ENCODE assay signal across 11 mouse cellular contexts in the genomic region with DNA sequence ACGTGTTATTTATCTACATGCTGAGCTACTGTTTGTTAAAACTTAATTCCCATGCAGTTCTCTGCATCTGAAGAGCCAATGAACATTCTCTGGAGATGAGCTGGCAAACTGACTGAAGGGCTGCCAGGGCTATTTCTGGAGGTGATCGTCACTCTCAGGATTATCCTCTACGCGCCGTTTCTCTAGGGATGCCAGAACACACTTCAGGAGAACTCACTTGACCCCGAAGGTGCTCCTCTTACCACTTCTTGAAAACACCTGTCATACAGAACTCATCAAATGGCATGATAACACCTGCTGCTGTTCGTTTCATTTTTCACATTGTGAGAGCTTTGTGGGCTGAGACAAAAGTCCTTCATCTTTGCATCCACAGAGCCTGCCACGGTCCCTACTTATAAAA. TPM values are rescaled to one million over a fixed set of nuclear protein-coding genes. Genes with fewer than 3 reads are reported as not detected.
DNase-seq lines count a peak whose midpoint lies in the region; ATAC-seq and TF ChIP-seq lines count a peak whose summit lies in the region.
"Had no signal": no experiment of that assay in that cellular context is flagged by ENCODE, and none has a peak within 500 bp of the region (broad histone marks: within the 10 kb centered on the region; RNA-seq: fewer than 3 reads in every experiment).

No protein-coding gene starts in this region.

- peak overlapping the region; percentile 78 for H3K27ac ChIP-seq in gastrocnemius, adult 2 months
- no peak overlapping the region for H3K27ac ChIP-seq in intestine, embryonic 16.5 days (ENCODE audit: low read length)
- H3K27ac ChIP-seq: liver, embryonic 12.5 days; neural tube, embryonic 15.5 days had no signal

- peak overlapping the region; percentile 44 for H3K4me3 ChIP-seq in gastrocnemius, adult 2 months
- no peak overlapping the region for H3K4me3 ChIP-seq in intestine, embryonic 16.5 days (ENCODE audit: low read length)
- H3K4me3 ChIP-seq: liver, embryonic 12.5 days; neural tube, embryonic 15.5 days had no signal

- no peaks in the 10 kb centered on the region for H3K27me3 ChIP-seq in intestine, embryonic 16.5 days (replicated peaks; ENCODE audit: control insufficient read depth, insufficient read depth, low read length)
- H3K27me3 ChIP-seq: liver, embryonic 12.5 days; neural tube, embryonic 15.5 days had no signal

- H3K36me3 ChIP-seq in intestine, embryonic 16.5 days (ENCODE audit: control insufficient read depth, insufficient read depth, low read length) = 0 out of 2 replicates have a peak, but pooled peaks cover 2% of the 10 kb centered on the region
- H3K36me3 ChIP-seq: liver, embryonic 12.5 days; neural tube, embryonic 15.5 days had no signal

- H3K9ac ChIP-seq in intestine, embryonic 16.5 days (ENCODE audit: low read depth, low read length) = no peak overlapping the region
- H3K9ac ChIP-seq: liver, embryonic 12.5 days; neural tube, embryonic 15.5 days had no signal

- intact Hi-C loops in gastrocnemius, adult 2 months (cut with DNase I) = loop anchor here (2.0 kb wide), 1 partner anchor 34 kb away; no protein-coding TSS in a partner anchor
- intact Hi-C loops in heart, postnatal 10 days (cut with DNase I) = no loop called here

- H3K4me1 ChIP-seq in intestine, embryonic 16.5 days (ENCODE audit: control insufficient read depth, insufficient read depth, low read length) = no peaks in the 10 kb centered on the region
- H3K4me1 ChIP-seq: liver, embryonic 12.5 days had no signal

- TF ChIP-seq CTCF in gastrocnemius, adult 2 months (IDR thresholded peaks at IDR 0.05) = no peak

- 72% methylated on average over 8 of the region's 8 CpGs for WGBS in intestine, embryonic 16.5 days

- no peak for DNase-seq in frontal cortex, postnatal 10 days (ENCODE audit: low spot score in 2 of 2)
- DNase-seq in adrenal gland, postnatal 10 days = peak; percentile 27
- peak; percentile 87 for DNase-seq in gastrocnemius, adult 2 months
- peak; percentile 79 to 84 for DNase-seq in heart, postnatal 10 days
- no peak for DNase-seq in thymus, postnatal 36 days
- no peak for DNase-seq in testis, postnatal 14 days (ENCODE audit: low spot score)
- DNase-seq: B cell, adult 2 months had no signal

- peak; percentile 75 for ATAC-seq in frontal cortex, adult (ENCODE audit: low TSS enrichment)
- ATAC-seq in intestine, embryonic 16.5 days = no peak
- ATAC-seq: liver, embryonic 12.5 days had no signal

- no peaks in the 10 kb centered on the region for H3K9me3 ChIP-seq in intestine, embryonic 16.5 days (ENCODE audit: control insufficient read depth, low read length)
- H3K9me3 ChIP-seq: liver, embryonic 12.5 days; neural tube, embryonic 15.5 days had no signal

- no peak overlapping the region for H3K4me2 ChIP-seq in intestine, embryonic 16.5 days (ENCODE audit: low read depth, low read length)
- H3K4me2 ChIP-seq: liver, embryonic 12.5 days; neural tube, embryonic 15.5 days had no signal

RNA-seq across cellular contexts. Expression of a gene that starts 25.9 kb away (rescaled TPM):
- total RNA-seq in adrenal gland, postnatal 10 days (2021) = 10 to 100 TPM; 23.7 to 24.6 TPM
- 10 to 100 TPM; 15.7 to 18.0 TPM for total RNA-seq in gastrocnemius, adult 2 months (2021)
- total RNA-seq in heart, postnatal 10 days (2021) = 10 to 100 TPM; 64.1 to 71.8 TPM
- polyA plus RNA-seq in intestine, embryonic 16.5 days (2015; fragmentation: Nextera tagmentation; extraction: Ambion mirVana) = 97.1 and 107 TPM in 2 replicates

Comparison
In these comparisons a context has a peak if more than half of its experiments do, and no peak if none do; other contexts are left out.
1. DNase-seq: peak in adrenal gland, postnatal 10 days (single experiment), gastrocnemius, adult 2 months (single experiment) and heart, postnatal 10 days (2 of 2); none in frontal cortex, postnatal 10 days (0 of 2), thymus, postnatal 36 days (0 of 2) and testis, postnatal 14 days (single experiment).